Mouse (Mus musculus): ENCODE results near the gene Gmeb1. TPM values are rescaled to one million over a fixed set of nuclear protein-coding genes. Genes with fewer than 3 reads are reported as not detected.

The Gmeb1 gene
- total and polyA plus RNA-seq, 3 experiments = 7.9 to 19.3 (median 9.0) TPM

DNA sequence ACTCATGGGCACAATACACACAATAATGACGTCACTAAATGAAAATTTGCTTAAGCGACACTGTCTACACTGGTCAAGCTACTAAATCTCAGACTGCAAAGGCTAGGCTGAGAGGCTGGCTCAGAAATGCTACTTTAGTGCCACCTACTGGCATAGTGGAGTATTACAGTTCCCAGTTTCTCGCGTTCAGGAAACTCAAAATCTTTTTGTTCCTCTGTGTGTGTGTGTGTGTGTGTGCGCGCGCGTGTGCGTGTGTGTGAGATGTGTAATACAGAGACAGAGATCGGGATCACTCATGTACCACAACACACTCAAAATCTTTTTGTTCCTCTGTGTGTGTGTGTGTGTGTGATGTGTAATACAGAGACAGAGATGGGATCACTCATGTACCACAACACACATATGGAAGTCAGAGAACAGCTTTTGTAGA lies 82.8 kb downstream of the Gmeb1 start:
- in situ Hi-C loops (cut with MboI; ENCODE audit: low pct_ligation_motif_present, low pct_unique_long_range_greater_than_20kb, low sequenced_read_pairs) = loop anchor here (10.0 to 25.0 kb wide), 2 partner anchors 84 to 234 kb away; partner anchors contain the start of gene Phactr4
- peaks cover 1% of the 10 kb centered on the region for H3K27me3 ChIP-seq (replicated peaks)
- peak; percentile 9; the same call in 1 of the 2 replicates for TF ChIP-seq ZC3H11A (IDR thresholded peaks at IDR 0.05; ENCODE audit: low read depth, low read length)
- TF ChIP-seq PAX5 (IDR thresholded peaks at IDR 0.05; ENCODE audit: low read length) = no peak
- TF ChIP-seq KAT2A (IDR thresholded peaks at IDR 0.05; ENCODE audit: insufficient replicate concordance, low read length) = no peak
- peak; percentile 88 to 92 for TF ChIP-seq CTCF (conservative IDR thresholded peaks at IDR 0.05 in 1 of 2, IDR thresholded peaks at IDR 0.05 in 1 of 2; ENCODE audit: low read depth in 2 of 2, low read length in 2 of 2)
- TF ChIP-seq JUND (conservative IDR thresholded peaks at IDR 0.05; ENCODE audit: low read depth, low read length) = peak; percentile 73
- TF ChIP-seq BHLHE40 (IDR thresholded peaks at IDR 0.05; ENCODE audit: low read depth, low read length) = no peak
- no peak for TF ChIP-seq TBP (conservative IDR thresholded peaks at IDR 0.05; ENCODE audit: low read depth, low read length)
- TF ChIP-seq ZNF384 (IDR thresholded peaks at IDR 0.05; ENCODE audit: low read depth, low read length) = no peak
- TF ChIP-seq CHD2 (IDR thresholded peaks at IDR 0.05; ENCODE audit: low read length) = no peak
- TF ChIP-seq USF2 (conservative IDR thresholded peaks at IDR 0.05; ENCODE audit: low read depth, low read length) = no peak
- TF ChIP-seq USF1 (IDR thresholded peaks at IDR 0.05; ENCODE audit: low read depth, low read length) = no peak
- no peak for TF ChIP-seq RCOR1 (conservative IDR thresholded peaks at IDR 0.05; ENCODE audit: low read depth, low read length)
- TF ChIP-seq MAFK (IDR thresholded peaks at IDR 0.05; ENCODE audit: insufficient replicate concordance, low read length) = no peak
- TF ChIP-seq TCF12 (IDR thresholded peaks at IDR 0.05; ENCODE audit: low read depth, low read length) = no peak
- TF ChIP-seq MAX (IDR thresholded peaks at IDR 0.05; ENCODE audit: low read length) = no peak
- TF ChIP-seq ETS1 (conservative IDR thresholded peaks at IDR 0.05; ENCODE audit: low read depth, low read length) = no peak
- no peak for TF ChIP-seq POLR2A (IDR thresholded peaks at IDR 0.05; ENCODE audit: low read depth, low read length)
- TF ChIP-seq JUN (IDR thresholded peaks at IDR 0.05; ENCODE audit: insufficient read depth, low read depth, low read length) = peak; percentile 32
- TF ChIP-seq ELF1 (IDR thresholded peaks at IDR 0.05; ENCODE audit: low read depth, low read length) = no peak
- no peak for TF ChIP-seq SIN3A (IDR thresholded peaks at IDR 0.05; ENCODE audit: low read length)
- TF ChIP-seq HCFC1 (IDR thresholded peaks at IDR 0.05; ENCODE audit: low read depth, low read length) = no peak
- peak; percentile 54; the same call in 1 of the 2 replicates for TF ChIP-seq IRF4 (IDR thresholded peaks at IDR 0.05; ENCODE audit: low read depth, low read length)
- TF ChIP-seq CHD1 (IDR thresholded peaks at IDR 0.05; ENCODE audit: low read depth, low read length) = no peak
- no peak for TF ChIP-seq ZMIZ1 (IDR thresholded peaks at IDR 0.05; ENCODE audit: low read depth, low read length)
- no peak for TF ChIP-seq EP300 (IDR thresholded peaks at IDR 0.05; ENCODE audit: low read length)
- no peak for TF ChIP-seq MAZ (IDR thresholded peaks at IDR 0.05; ENCODE audit: low read depth, low read length)
- peak; percentile 76 for TF ChIP-seq SMC3 (IDR thresholded peaks at IDR 0.05; ENCODE audit: low read depth, low read length)
- no peak for TF ChIP-seq UBTF (IDR thresholded peaks at IDR 0.05; ENCODE audit: low read depth, low read length)
- 0 out of 2 replicates have a peak, but pooled peaks have one; percentile 29 for TF ChIP-seq NELFE (IDR thresholded peaks at IDR 0.05; ENCODE audit: low read depth, low read length)
- TF ChIP-seq POLR2AphosphoS2 (IDR thresholded peaks at IDR 0.05; ENCODE audit: low read depth, low read length) = no peak
- peak; percentile 18; the same call in 1 of the 2 replicates for TF ChIP-seq MXI1 (IDR thresholded peaks at IDR 0.05; ENCODE audit: low read depth, low read length)
- no peak for TF ChIP-seq MEF2A (IDR thresholded peaks at IDR 0.05; ENCODE audit: borderline replicate concordance, low read depth, low read length)
- TF ChIP-seq NRF1 (IDR thresholded peaks at IDR 0.05; ENCODE audit: low read depth, low read length) = 0 out of 2 replicates have a peak, but pooled peaks have one; percentile 42
- TF ChIP-seq ZKSCAN1 (IDR thresholded peaks at IDR 0.05; ENCODE audit: borderline replicate concordance, low read depth, low read length) = no peak
- no peak for TF ChIP-seq GABPA (IDR thresholded peaks at IDR 0.05; ENCODE audit: insufficient replicate concordance, low read depth, low read length)
- 0 out of 2 replicates have a peak, but pooled peaks have one; percentile 19 for TF ChIP-seq MYC (IDR thresholded peaks at IDR 0.05; ENCODE audit: low read depth, low read length)
- TF ChIP-seq E2F4 (IDR thresholded peaks at IDR 0.05; ENCODE audit: insufficient replicate concordance, low read depth, low read length) = no peak
- TF ChIP-seq RAD21 (IDR thresholded peaks at IDR 0.05; ENCODE audit: low read depth, low read length) = peak; percentile 87
- H3K9ac ChIP-seq (ENCODE audit: insufficient read depth, low read depth) = no peak overlapping the region
- no peak overlapping the region for H3K4me3 ChIP-seq (replicated peaks in 1 of 3; ENCODE audit: low read depth in 2 of 3, low read length in 2 of 3, poor library complexity in 1 of 3)
- peak overlapping the region; percentile 67; the same call in 1 of the 2 replicates for H3K4me2 ChIP-seq (ENCODE audit: insufficient read depth, low read depth, poor library complexity, severe bottlenecking)
- H3K4me1 ChIP-seq (ENCODE audit: control insufficient read depth in 1 of 2, insufficient read depth in 2 of 2) = peaks cover 6 to 51% of the 10 kb centered on the region in 2 experiments; a peak in 3 of 4 replicates
- no peaks in the 10 kb centered on the region; the same call in 1 of the 2 replicates for H3K79me2 ChIP-seq (replicated peaks; ENCODE audit: control insufficient read depth, extremely low read depth, insufficient read depth, poor library complexity, severe bottlenecking)
- dilution Hi-C loops (cut with MboI; ENCODE audit: extremely low pct_ligation_motif_present, extremely low pct_unique_long_range_greater_than_20kb, low sequenced_read_pairs) = no loop called here
- H3K9me3 ChIP-seq (replicated peaks; ENCODE audit: low read length) = no peaks in the 10 kb centered on the region
- H3K27ac ChIP-seq (ENCODE audit: insufficient read depth, low read depth) = no peak overlapping the region
- peak; percentile 82 for DNase-seq (ENCODE audit: extremely low read depth)
- peaks cover 0 to 21% of the 10 kb centered on the region in 2 experiments for H3K36me3 ChIP-seq (replicated peaks in 1 of 2; ENCODE audit: control insufficient read depth in 1 of 2, insufficient read depth in 1 of 2, low read length in 1 of 2)

All from CH12.LX (cell line).